Mouse (Mus musculus): ENCODE data around the gene Suz12. TPM values are rescaled to one million over a fixed set of nuclear protein-coding genes. Genes with fewer than 3 reads are reported as not detected.

The Suz12 gene
- polyA plus RNA-seq, 1 experiment from 2014 or later, result 24.5 TPM

- 6% methylated on average over 55 of the region's 55 CpGs for WGBS
- ATAC-seq (ENCODE audit: low FRiP score, low read depth), result peak; percentile 95
Measured at GRCm38 (mm10) chr11:80080826-80081728, 88.2 kb downstream of the Suz12 start, which contains the start of gene Crlf3. TSS of gene Crlf3 (minus strand) at chr11:80080991.

DNA sequence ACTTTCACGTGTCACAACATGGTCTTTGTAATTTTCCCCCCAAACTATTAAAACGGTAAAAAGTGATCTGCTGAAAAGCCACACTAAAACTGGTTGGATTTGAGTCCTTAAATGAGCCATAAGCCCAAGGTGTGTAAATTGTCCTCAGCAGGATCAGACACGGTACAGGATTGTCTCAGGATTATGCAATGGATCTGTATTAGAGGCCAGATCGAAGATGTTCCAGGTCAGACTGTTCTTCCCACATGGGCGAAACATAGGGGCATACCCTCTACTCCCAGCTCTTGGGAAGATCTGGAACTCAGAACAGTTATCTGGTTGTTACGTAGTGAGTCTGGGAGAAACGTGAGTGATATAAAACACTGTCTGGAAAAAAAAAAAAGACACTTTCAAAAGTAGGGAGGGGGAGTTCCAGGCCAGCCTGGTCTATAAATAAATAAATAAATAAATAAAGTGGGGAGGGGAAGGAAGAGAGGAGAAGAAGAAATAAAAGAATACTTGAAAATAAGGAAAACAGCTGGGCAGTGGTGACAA is 88.9 kb downstream of the Suz12 start:
- H3K4me2 ChIP-seq (replicated peaks), result peak overlapping the region; percentile 73
- H3K9ac ChIP-seq, result no peak overlapping the region
- WGBS, result 79% methylated on average over 7 of the region's 7 CpGs
- no peaks in the 10 kb centered on the region for H3K27me3 ChIP-seq
- no peak for ATAC-seq (ENCODE audit: low FRiP score, low read depth)
- H3K9me3 ChIP-seq, result no peaks in the 10 kb centered on the region
- no peak overlapping the region for H3K4me3 ChIP-seq
- H3K4me1 ChIP-seq, result peaks cover 19% of the 10 kb centered on the region
- peak overlapping the region; percentile 96; the same call in 1 of the 2 replicates for H3K27ac ChIP-seq
- no peaks in the 10 kb centered on the region for H3K36me3 ChIP-seq

More at GRCm38 (mm10) chr11:80080826-80081728, 88.2 kb downstream of the Suz12 start, which contains the start of gene Crlf3:
- H3K9ac ChIP-seq, result peak within 1 kb of the TSS; percentile 98
- H3K27ac ChIP-seq, result peak within 1 kb of the TSS; percentile 96
- H3K4me2 ChIP-seq (replicated peaks), result peak within 1 kb of the TSS; percentile 73
- peak within 1 kb of the TSS; percentile 93 for H3K4me3 ChIP-seq
- no peaks in the 10 kb centered on the region for H3K9me3 ChIP-seq
- no peaks in the 10 kb centered on the region; the same call in 1 of the 2 replicates for H3K36me3 ChIP-seq
- H3K4me1 ChIP-seq, result peaks cover 19% of the 10 kb centered on the region
- no peaks in the 10 kb centered on the region for H3K27me3 ChIP-seq

Other genes with a start within 250 kb of the Suz12 start
- 57.9 and 64.0 TPM in 2 replicates for gene Utp6, start 30.7 kb upstream of the Suz12 start, polyA plus RNA-seq (2015; fragmentation: Nextera tagmentation; extraction: Ambion mirVana)
- gene Crlf3, start 87.9 kb downstream of the Suz12 start, polyA plus RNA-seq (2015; fragmentation: Nextera tagmentation; extraction: Ambion mirVana), result 51.3 and 55.3 TPM in 2 replicates
- 13.3 and 14.1 TPM in 2 replicates for gene Atad5, start 96.3 kb downstream of the Suz12 start, polyA plus RNA-seq (2015; fragmentation: Nextera tagmentation; extraction: Ambion mirVana)
- 31.2 and 34.2 TPM in 2 replicates for gene Tefm, start 149.1 kb downstream of the Suz12 start, polyA plus RNA-seq (2015; fragmentation: Nextera tagmentation; extraction: Ambion mirVana)
- gene Adap2, start 161.0 kb downstream of the Suz12 start, polyA plus RNA-seq (2015; fragmentation: Nextera tagmentation; extraction: Ambion mirVana), result 1.3 and 1.6 TPM in 2 replicates
- 7.5 and 7.6 TPM in 2 replicates for gene Rnf135, start 190.7 kb downstream of the Suz12 start, polyA plus RNA-seq (2015; fragmentation: Nextera tagmentation; extraction: Ambion mirVana)
- 55.8 and 57.0 TPM in 2 replicates for gene Rhot1, start 215.9 kb downstream of the Suz12 start, polyA plus RNA-seq (2015; fragmentation: Nextera tagmentation; extraction: Ambion mirVana)

All from limb, embryonic 13.5 days (tissue).